Mouse (Mus musculus) gastrocnemius, adult 8-10 months (tissue): Measurements from ENCODE around the gene Ifi211. TPM values are rescaled to one million over a fixed set of nuclear protein-coding genes. Genes with fewer than 3 reads are reported as not detected.
"Not testable (repeated sequence)": the region's sequence is repeated elsewhere in the genome, so short reads cannot be mapped to it uniquely, and the experiment has no call there.

ENCODE experiments used
- DNase-seq, 2 experiments: peaks; one replicate each; pipeline ENCODE4 v3.0.0; 2022; ENCODE audit warnings: low spot score in 2 of 2
- total RNA-seq, 4 experiments: library from RNA; stranded (reverse); gene quantifications; 2 replicates each; pipeline ENCODE4 v1.2.4; 2022

Ifi211 gene
- total RNA-seq, result 1 to 10 TPM in 2 of 4 experiments, under 1 TPM in 2; 0.53 to 2.2 (median 1.1) TPM

DNA sequence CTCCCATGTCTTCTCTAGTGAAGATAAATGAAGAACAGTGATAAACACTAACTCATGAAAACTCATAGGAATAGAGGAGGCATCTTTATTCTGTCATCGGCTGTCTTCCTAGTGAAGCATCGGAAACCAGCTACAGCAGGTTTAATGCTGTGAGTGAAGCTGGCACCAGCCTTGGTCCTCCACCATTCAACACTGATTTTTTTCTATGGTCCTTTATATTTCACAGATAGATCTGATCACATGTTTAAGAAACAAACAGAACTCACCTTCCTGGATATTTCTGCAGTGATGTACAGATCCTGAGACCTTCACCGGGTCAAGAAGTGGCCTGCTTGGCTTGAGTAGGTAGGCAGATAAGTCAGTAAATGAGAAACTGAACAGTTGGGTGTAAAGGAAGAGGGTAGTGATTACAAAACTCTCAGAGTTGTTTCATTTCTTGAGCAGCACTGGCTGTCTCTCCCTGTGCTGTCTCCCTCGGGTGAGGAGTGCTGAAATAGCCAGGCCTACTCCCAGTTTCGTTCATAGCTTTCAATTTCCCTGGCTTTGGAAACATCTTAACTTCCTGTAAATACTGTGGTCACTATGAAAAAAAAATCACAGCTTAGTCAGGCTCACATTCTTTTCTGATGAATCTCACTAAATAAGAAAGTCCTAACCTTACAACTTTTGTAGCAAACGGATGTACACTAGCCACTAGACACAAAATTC is at the start of gene Ifi211:
Ifi211 (minus strand) TSS at position 499 of the 708 bp plus-strand sequence.
- peak in 1 of 2 experiments; percentile 28 for DNase-seq

DNA sequence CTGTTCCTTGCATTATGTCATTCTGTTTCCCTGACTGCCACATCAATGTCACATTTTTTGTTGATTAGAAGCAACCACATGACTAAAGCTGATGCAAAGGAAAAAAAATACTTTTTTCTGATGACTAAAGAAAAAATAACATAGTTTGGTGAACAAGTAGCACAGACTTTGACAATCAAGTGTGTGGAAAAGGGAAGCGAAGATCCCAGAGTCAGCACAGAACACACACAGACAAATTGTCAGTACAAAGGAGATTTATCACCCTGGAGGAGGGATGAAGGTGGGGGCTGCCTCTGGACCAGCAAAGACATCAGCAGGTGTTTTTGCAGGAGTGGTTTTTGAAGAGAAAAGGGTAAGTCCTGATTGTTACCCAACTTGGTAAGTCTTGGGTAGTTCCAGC is 48.6 kb upstream of the Ifi211 start:
- DNase-seq, result not testable (repeated sequence)

DNA sequence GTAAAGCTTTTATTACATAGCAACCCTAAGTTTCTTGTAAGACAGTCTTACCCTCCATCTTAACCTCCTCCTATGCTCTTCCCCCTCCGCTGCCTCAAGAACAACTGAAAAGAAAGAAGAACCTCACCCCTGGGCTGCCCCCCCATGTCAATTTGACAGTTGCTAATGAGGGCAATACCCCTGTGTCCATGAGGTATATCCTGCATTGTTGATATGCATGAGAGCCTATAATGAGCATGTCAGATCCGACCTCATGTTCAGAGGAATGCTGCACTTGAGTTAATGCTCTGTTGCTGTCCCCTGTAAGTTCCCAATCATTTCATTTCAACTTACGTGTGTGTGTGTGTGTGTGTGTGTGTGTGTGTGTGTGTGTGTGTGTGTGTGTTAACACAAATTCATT is 47.2 kb upstream of the Ifi211 start:
- DNase-seq, result not testable (repeated sequence)

DNA sequence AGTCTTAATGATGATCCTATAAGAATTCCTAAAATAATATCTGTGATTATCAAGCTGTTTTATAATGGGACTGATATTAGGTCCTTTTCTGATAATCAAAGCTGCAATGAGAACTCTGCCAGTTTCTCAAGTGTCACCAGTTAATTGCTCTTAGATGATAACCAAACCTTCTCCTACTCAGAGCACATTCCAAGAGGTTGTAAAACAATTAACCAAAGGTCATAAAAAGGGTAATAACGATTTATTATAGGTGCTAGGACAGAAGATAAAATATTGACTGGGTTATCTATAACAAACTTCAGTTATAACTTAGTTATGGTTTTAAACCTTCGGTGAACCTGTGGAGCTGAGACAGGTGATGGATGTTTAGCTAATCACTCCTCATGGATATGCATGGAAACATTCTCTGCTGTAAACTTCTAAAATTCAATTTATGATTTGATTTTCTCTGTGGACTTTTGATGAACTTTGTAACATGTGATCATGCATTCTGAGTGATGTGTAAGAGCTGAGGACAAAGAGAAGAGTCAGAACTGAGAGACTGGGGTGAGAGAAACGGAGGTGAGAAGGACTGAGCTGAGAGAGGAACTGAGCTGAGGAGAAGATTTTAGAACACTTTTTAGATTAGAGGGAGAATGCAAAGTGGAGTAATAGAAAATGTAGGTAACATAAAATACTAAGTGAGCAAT is 43.1 kb upstream of the Ifi211 start:
- not testable (repeated sequence) for DNase-seq

DNA sequence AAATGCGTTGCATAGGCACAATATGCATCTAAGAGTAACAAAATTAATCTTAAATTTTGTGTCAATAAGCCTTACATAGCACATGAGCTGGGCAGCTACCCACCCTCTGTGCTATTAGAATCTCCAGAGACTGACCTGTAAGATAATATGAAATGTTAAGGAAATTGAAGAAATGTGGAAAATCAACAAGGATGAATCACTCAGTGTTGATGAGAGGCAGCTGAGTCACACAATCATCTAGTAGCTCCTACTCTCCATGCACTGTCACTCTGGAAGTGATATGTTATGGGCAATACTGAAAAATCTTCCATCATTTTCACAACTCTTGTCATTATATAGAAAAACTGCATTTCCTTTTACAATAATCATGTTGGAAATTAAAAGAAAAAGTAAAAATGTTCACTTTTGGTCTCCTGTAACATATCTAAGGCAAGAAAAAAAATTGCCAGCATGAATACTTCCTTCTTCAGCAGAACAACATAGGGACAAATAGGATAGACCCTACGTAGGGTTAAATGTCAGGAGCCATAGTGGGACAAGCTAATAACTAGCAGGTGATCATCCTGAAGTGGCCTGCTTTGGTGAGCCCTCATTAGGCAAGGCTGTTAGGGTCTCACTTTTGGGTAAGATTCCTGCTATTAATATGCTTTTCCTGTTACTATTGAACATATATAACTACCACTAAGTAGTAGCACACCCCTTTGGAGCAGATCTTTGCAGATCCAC is 42.4 kb upstream of the Ifi211 start:
- no peak for DNase-seq

DNA sequence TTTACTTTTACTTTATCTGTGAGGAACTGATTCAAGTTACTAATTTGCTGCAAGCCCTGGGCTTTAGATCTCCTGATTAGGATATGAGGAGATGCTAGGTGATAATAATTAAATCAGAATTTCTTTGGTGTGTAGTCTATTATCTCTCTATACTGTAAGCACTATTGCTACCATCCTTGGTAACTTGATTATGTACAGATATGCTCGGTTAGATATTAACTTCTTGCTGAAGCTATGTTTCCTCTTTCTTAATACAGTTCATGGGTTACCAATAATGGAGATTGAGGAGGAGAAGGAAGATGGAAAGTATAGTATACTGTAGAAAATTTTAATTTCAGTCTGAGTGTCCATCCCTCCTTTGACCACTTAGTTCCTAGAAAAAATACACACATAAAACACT is 40.7 kb upstream of the Ifi211 start:
- no peak for DNase-seq

DNA sequence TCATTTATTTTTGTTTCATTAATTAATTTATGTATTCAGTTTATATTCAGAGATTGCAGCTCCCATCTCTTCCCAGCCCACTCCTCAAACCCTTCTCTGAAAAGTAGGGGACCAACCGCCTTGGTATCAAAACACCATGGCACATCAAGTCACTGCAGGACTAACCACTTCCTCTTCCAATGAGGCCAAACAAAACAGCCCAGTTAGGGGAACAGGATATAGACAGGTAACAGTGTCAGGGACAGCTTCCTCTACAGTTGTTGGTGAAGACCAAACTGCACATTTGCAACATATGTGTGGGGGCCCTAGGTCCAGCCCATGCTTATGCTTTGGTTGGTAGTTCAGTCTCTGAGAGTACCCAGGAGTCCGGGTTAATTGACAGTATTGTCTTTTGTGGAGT is 36.2 kb upstream of the Ifi211 start:
- DNase-seq, result not testable (repeated sequence)

DNA sequence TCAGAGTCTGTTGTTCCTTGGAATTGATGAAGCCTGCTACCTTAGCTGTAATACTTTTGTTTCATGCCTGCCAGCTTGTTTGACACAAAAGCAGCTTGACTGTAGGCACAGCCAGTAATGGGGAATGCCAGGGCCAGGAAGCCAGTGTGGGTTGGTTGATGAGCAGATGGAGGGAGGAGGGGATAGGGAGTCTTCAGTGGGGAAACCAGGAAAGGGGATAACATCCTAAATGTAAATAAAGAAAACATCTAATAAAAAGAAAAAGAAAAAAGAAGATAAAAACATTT is 29.9 kb upstream of the Ifi211 start:
- not testable (repeated sequence) for DNase-seq

DNA sequence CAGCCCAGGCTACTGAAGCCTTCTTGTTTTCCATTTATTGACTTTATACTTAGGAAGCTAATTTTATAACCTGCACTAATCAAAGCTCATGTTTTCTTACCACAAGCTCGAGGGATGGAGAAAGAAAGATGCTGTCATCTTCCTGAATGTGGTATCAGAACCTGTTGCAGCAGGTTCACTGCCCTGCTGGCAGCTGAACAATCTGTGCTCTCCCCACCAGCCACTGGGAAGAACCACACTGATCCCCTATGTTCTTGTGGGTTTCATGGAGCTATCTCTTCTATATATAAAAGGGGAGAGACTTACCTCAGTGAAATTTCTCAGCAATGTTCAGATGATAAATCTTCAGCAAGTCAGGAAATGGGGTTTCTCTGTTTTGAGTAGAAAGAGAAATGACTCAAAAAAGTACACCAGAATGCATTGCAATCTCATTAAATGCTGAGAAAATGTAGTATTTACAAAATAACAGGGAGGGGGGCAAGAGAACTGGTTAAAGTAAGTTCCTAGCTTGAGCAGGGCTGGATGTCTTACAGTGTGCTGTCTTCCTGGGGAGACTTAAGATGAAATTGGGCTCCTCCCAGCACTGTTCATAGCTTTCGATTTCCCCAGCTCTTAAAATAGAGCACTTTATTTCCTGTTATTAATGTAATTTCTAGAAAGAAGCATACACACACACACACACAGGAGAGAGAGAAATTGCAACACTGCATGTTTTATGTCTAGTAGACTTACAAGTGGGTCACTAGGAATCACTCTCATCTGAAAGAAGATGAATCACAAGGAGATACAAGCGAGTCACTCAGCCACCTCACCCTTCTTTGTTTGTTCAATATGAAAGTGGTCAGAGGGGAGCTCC is 29.3 kb upstream of the Ifi211 start, which contains the start of the genes Mndal and Ifi203:
Mndal (minus strand) TSS at position 568 of the 856 bp plus-strand sequence.
Ifi203 (minus strand) TSS at position 749 of the 856 bp plus-strand sequence.
- not testable (repeated sequence) for DNase-seq

DNA sequence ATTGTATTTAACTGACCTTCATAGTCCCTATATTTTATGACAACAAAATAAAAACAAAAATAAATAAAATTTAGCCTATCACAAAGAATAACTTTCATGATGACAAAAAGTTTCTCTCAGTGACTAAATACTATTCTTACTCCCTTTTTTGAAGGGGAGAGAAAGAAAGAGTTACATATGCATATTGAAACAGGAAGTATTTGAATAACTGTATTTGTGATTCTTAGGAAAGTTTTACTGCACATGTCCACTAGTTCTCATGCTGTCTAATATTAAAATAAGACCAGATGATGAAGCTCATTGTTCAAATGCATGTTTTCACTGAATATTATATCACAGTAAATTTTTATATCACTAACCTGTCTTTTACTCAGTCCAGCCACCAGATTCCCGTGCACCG is 28.7 kb upstream of the Ifi211 start:
- not testable (repeated sequence) for DNase-seq

DNA sequence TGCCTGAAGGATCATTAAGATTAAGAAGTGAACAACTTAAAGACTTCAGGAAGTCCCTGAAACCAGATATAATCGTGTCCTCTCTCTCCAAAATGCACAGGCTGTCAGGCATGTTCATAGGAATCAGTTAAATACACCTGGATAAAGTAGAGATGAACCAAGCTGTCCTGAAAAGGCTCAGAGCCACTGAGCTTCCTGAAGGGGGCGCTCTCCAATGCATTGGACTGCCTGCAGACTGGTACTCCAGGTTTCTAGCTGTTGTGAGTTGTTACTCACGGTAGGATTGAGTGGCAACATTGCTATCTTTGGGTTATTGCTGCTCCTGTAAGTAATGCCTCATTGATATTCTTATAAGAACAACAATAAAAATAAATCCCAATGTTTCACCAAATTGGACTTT is 6.4 kb upstream of the Ifi211 start:
- not testable (repeated sequence) for DNase-seq

DNA sequence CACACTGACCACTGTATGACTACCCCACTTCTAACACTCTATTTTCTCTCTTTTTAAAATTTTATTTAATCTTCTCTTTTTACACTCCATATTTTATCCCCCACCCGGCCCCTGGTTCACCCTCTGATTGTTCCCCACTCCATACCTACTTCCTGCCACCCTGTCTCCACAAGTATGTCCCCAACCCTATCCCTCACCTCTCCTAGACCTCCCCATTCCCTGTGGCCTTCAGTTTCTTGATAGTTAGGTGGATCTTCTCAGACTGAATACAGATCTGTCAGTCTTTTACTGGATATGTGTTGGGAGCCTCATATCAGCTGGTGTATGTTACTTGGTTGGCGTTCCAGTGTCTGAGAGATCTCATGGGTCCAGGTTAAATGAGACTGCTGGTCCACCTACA is 1.7 kb upstream of the Ifi211 start:
- no peak for DNase-seq

DNA sequence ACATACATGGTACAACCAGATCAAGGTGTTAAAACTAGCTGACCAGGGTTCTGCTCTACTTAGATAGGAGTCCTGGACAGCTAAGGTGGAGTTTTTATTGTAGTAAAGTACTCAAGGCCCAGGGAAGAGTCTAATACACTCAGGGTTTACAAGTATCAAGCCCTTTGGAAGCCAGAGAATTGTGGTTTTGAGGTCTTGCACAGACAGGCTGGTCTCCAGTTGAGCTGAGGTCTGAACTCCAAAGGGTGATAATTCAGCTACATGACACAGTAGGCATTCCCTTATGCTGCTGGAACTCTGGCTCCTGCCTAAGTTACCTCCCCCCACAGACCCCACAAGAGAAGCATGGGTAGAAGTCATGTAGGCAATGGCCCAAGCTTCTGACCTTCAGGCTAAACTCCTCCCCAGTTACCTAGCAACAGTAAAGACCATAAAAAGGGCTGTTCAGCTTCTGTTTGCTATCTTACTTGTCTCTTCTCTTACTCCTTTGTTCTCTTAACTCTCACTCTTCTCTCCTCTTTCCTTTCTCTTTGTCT is 478 bp upstream of the Ifi211 start:
- not testable (repeated sequence) for DNase-seq

DNA sequence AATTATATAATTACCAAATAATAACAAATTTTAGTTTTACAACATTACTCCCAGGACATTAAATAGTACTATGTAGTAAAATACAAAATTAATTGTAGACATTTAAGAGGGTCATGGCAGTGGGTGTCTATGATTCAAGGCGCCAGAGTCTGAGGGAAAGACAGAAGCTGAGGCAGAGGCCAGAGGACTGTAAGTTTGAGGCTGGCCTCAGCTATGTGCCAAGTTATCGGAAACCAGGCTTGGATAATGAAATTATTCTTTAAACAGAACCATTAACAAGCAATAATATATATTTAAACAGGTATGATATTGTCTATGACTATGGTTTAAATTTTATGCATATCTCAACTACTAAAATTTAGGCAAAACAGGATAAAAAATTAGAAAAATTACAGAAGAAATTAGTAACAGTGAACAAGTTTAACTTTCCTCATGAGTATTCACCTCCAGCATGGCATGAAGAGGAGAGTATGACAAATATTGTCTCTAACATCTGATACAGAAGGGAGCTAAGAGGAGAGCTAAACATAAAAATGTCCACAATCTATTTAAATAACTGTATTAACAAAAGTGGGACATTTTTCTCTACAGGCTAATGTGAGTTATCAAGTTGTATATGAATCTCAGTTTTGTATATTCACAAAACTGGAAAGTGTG is 910 bp downstream of the Ifi211 start:
- no peak for DNase-seq

DNA sequence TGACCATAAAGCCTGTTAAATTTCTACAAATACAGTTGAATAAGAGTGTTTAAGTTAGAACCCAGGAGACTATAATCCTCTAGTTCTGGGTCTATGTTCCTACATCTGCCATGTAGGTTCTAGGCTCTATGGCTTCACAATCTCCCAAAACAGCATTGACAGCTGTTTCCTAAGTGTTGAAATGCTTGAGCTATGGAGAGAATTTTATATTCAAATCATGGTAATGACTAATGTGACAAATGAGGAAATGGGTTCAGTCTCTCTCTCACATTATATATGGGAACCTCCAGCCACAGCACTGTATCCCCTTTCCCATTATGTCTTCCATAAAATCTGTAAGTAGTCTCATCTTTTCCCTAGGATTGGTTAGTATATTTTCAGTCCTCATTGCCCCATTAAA is 4.5 kb downstream of the Ifi211 start:
- not testable (repeated sequence) for DNase-seq

DNA sequence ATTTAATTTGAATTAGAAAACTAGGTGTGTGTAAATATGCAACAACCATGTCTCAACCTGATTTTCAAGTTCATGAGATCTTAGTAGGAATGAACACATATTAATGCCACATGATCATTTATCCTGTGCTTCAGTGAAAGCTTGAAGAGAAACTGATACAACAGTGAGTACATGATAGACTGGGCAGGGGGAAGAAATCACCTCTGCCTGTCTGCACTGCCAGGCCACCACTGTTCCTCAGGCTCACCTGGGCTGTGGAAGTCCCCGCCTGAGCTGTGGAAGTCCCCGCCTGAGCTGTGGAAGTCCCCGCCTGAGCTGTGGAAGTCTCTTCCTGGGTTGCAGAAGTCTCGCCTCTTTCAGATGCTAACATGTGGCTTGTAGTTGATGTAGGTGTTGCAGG is 7.0 kb downstream of the Ifi211 start:
- not testable (repeated sequence) for DNase-seq

DNA sequence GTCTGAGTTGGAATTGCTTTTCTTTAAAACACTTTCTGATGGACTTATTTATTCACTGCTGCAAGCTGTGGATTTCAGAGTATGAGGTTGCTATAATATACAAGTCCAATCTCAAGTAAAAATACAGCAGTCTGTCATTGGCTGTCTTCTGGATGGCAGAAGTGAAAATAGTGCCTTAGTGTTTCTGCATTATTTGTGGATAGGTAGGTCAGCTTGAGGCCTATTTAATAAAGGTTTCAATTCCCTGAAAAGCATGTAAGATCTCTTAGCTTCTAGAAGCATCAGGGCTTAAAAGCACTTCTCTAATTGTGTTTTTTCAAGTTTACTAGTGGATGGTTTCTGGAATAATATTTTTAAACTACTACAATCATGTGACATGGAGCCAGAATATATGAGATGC is 23.1 kb downstream of the Ifi211 start:
- DNase-seq, result not testable (repeated sequence)

DNA sequence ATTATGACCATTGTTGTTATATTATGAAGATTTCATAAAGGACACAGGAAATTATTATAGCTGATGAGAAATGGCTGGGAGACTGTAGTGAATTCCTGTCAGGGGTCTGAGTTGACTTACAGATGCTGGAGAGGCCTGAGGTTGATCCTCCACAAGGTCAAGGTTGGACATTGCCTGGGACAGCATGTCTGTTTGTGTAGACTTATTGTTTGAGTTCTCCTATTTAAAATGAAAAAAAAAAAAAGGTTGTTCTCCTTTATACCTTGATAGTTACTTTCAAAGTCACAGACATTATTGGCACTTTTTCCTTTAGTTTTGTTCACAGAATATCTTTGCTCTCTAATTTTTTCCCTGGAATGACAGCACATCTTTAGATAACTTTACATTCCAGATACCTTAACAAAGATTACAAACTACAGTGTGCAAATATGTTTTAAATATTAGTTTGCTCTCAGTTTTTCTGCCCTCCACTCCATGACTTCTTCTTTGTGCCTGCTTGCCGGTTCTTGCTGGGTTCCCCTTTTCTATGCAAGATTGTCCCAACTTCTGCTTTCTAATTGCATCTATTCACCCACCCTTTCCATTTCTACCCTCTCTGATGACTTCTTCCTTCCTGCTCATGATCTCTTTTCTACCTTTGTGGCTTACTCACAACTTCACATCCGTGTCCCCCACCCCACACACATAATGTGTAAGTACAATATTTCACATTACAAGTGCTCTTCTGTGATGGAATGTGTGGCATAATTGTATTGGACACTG is 25.6 kb downstream of the Ifi211 start:
- DNase-seq, result not testable (repeated sequence)

DNA sequence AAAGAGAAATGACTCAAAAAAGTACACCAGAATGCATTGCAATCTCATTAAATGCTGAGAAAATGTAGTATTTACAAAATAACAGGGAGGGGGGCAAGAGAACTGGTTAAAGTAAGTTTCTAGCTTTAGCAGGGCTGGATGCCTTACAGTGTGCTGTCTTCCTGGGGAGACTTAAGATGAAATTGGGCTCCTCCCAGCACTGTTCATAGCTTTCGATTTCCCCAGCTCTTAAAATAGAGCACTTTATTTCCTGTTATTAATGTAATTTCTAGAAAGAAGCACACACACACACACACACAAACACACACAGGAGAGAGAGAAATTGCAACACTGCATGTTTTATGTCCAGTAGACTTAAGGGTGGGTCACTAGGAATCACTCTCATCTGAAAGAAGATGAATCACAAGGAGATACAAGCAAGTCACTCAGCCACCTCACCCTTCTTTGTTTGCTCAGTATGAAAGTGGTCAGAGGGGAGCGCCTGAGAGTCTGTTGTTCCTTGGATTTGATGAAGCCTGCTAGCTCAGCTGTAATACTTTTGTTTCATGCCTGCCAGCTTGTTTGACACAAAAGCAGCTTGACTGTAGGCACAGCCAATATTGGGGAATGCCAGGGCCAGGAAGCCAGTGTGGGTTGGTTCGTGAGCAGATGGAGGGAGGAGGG is 32.7 kb downstream of the Ifi211 start:
- not testable (repeated sequence) for DNase-seq
